Mouse (Mus musculus) kidney, postnatal 25 days (tissue): ENCODE measurements at regions not wholly inside any gene's neighbourhood (a gene's known extent, or its start where the extent isn't known, plus 50 kb on each side); places are given as distances from the start of the nearest gene placed in this dataset.

Experiments used
- DNase-seq, 2 experiments: peaks; one replicate each; pipeline ENCODE4 v3.0.0; 2021; ENCODE audit warnings: mixed read lengths in 2 of 2

DNA sequence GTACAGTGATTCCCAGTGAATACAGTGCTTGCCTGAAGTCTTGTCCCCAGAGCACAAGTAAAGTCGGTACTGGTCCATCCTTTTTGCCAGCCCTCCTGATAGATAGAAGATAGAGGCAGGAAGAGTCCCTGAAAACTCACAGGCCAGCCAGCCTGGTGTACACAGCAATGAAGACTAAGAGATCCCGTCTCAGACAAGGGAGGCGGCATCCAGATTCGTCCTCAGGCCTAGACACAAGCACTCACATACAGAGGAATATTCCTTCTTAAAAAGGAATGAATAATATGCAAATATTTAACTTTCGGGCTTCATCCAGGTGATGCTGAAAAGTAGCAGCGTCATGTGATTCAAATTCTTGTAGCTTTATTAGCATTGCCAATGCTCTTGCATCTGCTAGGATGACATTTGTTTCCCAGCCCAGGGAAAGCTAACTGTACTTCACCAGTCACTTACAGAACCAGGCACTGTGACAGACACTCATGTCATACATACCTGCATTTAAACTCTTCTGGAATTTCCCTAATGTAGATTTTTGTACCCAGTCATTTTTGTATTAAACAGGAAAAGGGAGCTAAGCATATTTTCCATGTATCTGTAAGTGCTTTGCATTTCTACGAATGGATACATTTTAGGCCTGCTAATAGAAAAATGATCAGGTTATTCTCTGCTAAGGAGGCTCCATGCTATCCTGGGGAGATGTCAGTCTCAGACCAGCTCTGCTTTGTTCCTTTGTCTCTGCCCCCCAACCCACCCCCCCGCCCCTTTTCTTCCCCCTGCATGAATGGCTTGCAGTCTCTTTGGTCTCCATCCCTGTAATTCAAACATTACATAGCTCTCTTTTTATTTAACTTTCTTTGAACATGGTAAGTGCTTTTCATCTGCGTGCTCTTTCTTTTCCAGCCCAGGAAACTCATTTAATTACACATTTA lies 162.5 kb upstream of the Gm9747 start:
- DNase-seq: no peak

DNA sequence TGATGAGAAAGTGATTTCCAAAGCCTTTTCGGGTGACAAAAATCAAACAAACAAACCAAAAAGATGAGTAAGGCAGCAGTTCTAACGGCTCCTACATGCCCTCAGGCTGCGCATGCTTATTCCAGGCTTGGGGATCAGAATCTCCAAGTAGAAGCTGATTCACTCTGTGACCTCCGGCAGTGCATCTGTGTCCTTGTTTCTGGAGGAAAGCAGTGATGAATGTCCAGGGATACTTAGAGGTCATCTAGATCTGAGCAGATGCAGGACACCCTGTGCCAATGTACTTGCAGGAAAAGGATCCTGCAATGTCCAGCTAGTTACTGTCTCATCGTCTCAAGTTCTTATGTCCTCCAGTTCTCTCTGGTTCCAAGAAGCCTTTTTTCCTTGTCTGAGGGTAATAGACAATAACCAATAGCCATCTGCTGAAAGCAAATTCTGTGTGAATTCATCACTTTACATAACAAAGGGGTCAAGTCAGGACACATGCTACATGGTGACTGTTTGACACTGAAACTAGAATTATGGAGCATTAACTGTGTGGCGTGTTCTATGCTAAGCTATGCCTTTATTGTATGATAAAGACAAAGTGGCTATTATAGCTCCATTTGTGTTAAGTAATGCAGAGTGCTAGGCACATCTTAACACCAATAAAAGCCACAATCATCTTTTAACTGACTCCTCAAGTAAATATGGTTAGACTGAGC lies 143.6 kb upstream of the Gm9747 start:
- DNase-seq: no peak

DNA sequence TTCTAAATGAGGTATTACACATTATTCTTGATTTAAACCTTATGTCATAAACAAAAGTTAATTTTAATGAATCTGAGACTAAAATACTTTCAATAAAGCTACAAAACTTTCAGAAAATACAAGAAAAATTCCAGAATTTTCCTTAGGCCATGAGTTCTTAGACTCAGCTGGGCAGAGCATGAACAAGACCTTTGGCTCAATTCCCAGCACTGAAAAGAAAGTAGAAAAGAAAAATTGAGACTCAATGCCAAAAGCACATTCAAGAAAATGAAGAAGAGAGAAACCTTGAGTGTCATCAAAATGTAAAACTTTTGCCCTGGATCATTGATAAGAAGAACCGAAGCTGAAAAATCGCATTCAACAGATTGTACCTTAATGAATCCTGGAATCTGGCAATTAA lies 137.8 kb upstream of the Gm9747 start:
- DNase-seq: no peak

DNA sequence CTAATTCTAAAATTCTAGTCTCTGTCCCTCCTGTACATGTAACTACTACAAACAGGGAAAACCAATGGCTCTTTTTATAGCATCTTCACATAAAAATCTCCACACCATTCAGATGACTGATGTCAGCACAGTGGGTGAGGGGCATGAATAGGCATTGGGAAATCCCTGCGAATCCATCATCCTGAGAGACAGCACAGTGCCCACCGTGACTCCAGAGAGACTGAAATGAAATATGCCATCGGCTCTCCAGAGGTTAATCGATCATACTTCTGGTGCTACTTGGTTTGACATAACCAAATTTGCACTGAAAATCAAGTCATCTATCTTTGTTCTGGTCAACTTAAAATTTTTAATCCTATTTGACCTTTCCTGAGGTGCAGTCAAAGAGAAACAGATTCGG lies 126.2 kb upstream of the Gm9747 start:
- no peak for DNase-seq

DNA sequence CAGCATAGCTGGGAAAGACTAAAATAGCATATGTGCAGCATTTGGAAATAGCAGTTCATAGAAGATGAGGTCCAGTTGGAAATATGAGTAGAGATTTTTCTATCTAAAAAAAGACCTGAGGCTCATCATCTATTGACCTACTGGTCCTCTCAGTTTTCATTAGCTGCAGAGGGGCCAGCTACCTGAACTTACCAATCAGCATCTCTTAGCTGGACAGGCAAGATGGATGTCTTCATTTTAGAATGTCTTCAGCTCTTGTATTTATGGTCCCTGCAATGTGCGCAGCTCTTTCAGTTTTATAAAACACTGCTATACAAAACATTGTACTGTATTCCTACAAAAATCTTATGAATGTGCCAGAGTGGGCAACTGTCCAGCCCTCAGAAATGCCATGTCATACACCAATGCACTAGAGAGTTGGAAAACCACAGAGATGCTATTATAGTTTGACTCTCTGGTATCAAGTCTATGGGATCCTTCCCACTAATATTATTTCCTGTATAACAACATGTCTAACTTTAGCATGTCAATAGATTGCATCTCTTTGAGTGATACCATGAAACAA lies 122.8 kb upstream of the Gm9747 start:
- no peak for DNase-seq

GRCm38 (mm10) chr1:82112401-82112800 lies 120.5 kb upstream of the Gm9747 start:
- DNase-seq: no peak

GRCm38 (mm10) chr1:82124503-82124902 lies 108.4 kb upstream of the Gm9747 start:
- DNase-seq: peak; percentile 37 to 45

DNA sequence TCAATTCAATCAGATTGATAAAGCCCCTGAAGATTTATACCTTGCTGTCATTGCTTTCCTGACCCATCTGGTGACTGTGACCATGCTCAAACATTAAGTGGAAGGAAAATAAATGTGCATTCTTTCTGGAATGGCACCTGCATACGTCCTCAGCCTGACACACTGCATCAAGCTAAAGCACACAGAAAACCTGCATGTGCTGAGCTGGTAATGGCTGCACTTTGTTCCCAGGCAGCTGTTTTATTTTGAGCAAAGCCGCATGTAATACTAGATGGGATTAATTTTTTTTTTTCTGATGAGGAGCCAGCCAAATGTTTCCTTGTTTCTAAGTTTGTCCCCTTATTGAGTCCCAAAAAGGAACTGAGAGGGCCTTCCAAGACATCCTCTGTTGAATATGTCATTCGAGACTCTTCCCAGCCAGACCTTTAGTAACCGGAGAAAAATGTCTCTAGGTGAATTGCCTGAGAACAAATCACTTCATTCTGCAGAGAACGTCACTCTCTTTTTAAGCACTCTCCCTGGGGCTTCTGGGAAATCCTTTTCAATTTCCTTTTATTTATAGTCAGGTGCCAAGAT lies 103.1 kb upstream of the Gm9747 start:
- DNase-seq: no peak

- no peak for DNase-seq
These were observed 100.4 kb upstream of the Gm9747 start for GRCm38 (mm10) chr1:82132536-82132935.

DNA sequence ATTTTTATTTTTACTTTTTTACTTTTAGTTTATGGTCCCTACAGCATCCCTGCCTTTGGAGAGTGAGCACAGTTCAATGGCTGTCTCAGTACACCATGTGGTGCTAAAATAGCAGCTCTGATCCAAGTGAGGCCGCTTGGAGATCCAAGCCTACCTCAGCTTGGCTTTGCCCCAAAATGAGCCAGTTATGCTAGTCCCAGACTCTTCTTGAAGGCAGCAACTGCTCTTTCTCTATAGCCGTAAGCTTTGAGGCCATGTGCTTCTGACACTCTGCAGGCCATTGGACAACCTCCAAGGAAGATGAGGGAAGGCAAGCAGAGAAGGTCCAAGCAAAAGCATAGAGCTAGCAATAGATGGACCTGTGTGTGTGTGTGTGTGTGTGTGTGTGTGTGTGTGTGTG lies 98.0 kb upstream of the Gm9747 start:
- no peak for DNase-seq

DNA sequence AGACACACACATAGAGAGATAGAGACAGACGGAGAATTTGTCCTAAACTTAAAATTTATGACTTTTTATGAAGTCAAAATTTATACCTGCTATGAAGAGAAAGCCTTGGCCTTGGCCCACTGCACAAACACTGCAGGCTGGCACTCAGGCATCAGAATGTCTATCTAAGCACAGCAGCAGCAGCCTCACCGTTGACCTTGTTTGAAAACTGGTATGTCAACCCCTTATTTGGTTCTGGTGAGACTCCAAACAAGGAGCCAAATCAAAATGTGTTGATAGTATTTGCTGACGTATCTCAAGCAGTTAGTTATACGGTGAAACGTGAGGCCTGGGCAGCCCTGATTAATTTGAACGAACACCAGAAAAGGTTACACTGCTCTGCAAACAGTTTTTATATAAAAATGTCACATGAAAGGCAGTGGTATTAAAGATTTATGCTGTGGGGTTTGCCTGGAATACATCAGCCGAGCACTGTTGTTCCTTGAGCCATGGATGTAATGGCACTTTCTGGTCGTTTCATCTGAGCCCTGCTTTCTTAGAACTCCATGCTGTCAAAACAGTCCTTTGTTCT lies 97.1 kb upstream of the Gm9747 start:
- no peak for DNase-seq

DNA sequence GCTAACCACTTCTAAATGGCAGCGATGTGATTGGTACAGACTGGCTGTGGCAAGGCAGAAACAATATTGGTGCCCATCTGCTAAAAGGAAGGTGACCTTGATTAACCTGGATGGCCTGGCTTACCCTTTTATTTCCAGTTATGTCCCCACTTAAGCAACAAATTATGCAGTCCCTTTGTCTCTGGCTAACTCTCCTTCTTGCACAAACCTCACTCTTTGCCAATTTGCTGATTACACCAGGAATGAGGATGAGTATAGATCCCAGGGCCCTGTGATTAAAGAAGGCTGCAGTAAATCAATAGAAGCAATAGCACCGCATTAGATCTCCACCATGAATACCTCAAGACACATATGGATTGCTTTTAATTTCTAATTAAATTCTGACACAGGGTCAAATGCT lies 87.7 kb upstream of the Gm9747 start:
- no peak for DNase-seq

DNA sequence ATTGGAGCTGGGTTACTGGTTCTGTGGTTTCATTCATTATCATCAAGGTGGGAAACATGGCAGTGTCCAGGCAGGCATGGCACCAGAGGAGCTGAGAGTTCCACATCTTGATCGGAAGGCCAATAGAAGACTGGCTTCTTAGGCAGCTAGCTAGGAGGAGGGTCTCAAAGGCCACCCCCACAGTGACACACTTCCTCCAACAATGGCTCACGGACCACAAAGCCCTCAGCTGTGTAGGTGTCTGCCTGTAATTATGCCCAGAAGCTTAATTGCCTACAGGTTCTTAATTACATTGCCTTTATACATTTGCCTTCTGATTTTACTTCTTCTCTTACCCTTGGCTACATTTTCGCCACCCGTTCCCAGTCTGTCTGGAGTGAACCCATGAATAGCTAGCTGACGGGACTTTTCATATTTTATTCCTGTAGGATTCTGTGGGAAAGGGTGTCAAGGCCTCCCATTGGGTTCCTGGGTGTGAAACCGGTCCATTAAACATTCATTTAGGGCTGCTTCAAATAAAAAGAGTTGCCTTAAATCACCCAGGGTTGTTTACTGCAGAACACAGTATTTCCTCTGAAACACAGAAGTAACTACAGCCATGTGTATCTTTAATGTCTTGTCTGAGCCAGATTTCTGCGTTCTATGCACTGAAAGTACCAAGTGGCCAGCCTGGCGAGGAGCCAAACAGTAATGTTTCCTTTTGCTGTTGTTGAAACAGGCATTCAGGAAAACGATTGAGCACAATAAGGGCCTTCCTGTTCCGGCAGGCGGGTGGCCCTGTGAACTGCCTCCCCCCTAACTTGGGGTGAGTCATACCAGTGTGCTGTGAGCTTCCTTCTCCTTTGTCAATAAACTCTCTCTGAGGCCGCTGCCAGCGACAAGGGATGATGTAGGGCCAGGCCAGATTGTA lies 82.4 kb upstream of the Gm9747 start:
- peak; percentile 69 to 73 for DNase-seq

GRCm38 (mm10) chr1:82155961-82156360 lies 77.0 kb upstream of the Gm9747 start:
- no peak for DNase-seq

DNA sequence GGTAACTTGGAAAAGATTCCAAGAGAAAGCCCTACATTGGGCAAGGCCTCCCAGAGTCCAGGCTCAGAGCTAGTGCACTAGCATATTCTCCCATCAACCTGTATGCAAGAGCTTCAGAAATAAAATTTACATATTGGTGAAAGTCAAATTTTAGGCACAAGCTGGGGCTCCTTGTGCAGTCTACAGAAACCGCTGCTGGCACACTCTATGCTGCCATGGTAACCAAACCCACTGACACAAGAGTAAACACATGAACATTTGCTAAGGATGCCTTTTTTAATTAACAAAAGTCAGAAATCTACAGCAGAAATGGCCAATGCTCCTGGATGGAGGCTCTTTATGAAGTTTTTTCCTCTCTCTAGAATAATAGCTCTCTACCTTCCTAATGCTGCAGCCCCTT lies 75.9 kb upstream of the Gm9747 start:
- no peak for DNase-seq

- no peak for DNase-seq
These were observed 74.4 kb upstream of the Gm9747 start for GRCm38 (mm10) chr1:82158466-82158865.

- no peak for DNase-seq
These were observed 73.7 kb upstream of the Gm9747 start for GRCm38 (mm10) chr1:82159201-82159600.

DNA sequence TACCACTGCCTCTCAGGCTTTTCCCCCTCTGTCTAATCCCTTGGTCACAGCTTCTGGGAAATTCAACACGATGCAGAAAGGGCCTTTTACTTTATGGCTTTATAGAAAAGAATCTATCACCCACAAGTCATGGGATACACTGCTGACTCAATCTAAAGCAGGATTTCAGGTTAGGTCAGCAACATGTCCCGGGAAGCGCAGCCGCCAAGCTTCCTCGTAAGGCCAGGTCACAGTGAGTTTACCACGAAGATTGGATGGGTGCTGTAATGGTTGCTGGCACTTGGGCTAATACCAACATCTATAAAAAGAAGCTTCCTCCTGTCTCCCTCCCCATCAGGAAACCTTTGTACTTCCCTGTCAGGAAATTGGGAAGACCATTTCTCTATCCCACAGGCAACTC lies 70.0 kb upstream of the Gm9747 start:
- no peak for DNase-seq

- DNase-seq: no peak
These were observed 64.8 kb upstream of the Gm9747 start for GRCm38 (mm10) chr1:82168158-82168557.

- DNase-seq: no peak
These were observed 64.0 kb upstream of the Gm9747 start for GRCm38 (mm10) chr1:82168949-82169348.

DNA sequence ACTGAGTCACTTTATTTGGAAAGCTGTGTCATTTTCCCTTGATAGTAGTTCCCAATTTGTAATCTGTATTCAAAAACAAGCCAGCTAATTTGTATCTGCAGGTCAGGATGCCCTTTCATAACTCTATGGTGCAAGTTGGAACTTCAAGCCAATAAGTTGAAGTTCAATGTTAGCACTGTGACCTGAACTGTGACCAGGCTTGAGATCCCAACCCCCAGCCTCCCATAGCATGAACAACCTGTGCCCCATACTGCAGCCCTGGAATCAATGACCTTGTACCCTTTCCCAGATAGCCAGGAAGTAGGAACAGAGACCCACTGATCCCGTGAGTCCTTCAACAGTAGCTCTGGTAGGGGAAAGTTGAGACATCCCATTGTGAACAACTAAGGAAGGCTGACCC lies 52.5 kb upstream of the Gm9747 start:
- DNase-seq: no peak
